Mouse (Mus musculus) brain, embryonic 14.5 days (tissue): ENCODE results near the gene Spata31d1d.

Source experiments
- CTCF ChIP-seq: fragments of 200-500 bp; IDR thresholded peaks from 2 replicates; pipeline ENCODE4 v1.5.1; 2012; ENCODE audit warnings: inconsistent platforms, mild to moderate bottlenecking, moderate library complexity, borderline replicate concordance; ENCODE audit not compliant: insufficient read depth, insufficient read length; ENCODE audit errors: extremely low read depth
- POLR2A ChIP-seq: fragments of 200-500 bp; IDR thresholded peaks from 2 replicates; pipeline ENCODE4 v1.6.1; 2012; ENCODE audit warnings: mild to moderate bottlenecking, inconsistent platforms, borderline replicate concordance; ENCODE audit not compliant: poor library complexity, insufficient read depth, insufficient read length, severe bottlenecking; ENCODE audit errors: extremely low read depth

DNA sequence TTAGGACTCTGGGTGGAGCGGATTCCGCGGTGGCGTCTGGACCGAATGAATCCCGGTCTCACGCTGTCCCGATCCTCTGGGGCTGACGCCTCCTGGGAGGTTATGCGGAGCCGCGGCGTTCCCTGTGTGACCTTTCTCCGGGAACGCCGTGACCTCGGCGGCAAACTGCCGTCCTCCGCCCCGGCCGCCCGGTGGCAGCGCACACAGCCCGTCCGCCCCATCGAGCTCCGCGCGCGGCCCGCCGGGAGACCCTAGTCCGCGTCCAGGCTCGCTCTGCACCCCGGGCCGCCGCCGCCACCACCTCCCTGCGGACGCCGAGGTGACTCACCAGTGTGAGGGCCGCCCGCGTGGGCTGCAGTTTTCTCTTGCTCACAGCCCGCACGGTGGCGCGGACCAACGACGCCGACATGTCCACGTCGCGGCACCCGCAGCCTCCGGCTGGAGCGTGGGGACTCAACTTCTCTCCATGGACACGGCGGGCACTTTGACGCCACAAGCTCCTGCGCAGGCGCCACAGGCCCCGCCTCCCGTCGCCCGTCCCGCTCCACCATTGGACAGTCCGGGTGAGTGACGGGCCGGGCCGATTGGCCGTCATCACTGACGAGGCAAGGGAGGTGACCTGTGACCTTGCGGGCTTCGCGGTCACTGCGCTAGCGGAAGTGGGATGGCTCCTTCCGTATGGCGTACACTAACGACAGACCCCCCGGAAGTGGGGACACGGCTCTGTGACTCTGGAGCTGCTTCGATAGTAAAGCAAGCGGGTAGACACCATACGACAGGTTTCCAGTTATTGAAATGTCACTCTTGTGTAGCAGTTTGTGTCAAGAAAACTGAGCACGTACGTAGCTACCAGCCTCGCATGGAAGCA is 38.0 kb upstream of the Spata31d1d start, which contains the start of gene Isca1:
- TF ChIP-seq POLR2A, result peak; percentile 23; the same call in 1 of the 2 replicates
- TF ChIP-seq CTCF, result no peak
